Mouse (Mus musculus) testis, postnatal 14 days (tissue): ENCODE data around the gene Ptx4.

Source experiments
- DNase-seq: peaks from one replicate; pipeline ENCODE4 v3.0.0; 2021; ENCODE audit warnings: low spot score

Gene Ptx4

GRCm38 (mm10) chr17:25120406-25120805 lies at the start of gene Ptx4:
Gene Ptx4, plus strand, starts transcription at chr17:25120760.
- DNase-seq: no peak

- DNase-seq: no peak
Observed at GRCm38 (mm10) chr17:25076906-25077305, 43.7 kb upstream of the Ptx4 start.

GRCm38 (mm10) chr17:25077771-25078372 lies 42.7 kb upstream of the Ptx4 start:
- DNase-seq: no peak

GRCm38 (mm10) chr17:25080210-25080609 lies 40.4 kb upstream of the Ptx4 start:
- no peak for DNase-seq

- DNase-seq: no peak
Observed at GRCm38 (mm10) chr17:25080960-25081381, 39.6 kb upstream of the Ptx4 start.

GRCm38 (mm10) chr17:25082081-25082847 lies 38.3 kb upstream of the Ptx4 start:
- no peak for DNase-seq

- DNase-seq: no peak
Observed at GRCm38 (mm10) chr17:25082887-25083286, 37.7 kb upstream of the Ptx4 start.

- peak; percentile 65 for DNase-seq
Observed at GRCm38 (mm10) chr17:25083444-25083931, 37.1 kb upstream of the Ptx4 start, which contains the start of gene Tmem204. Gene Tmem204, minus strand, starts transcription at chr17:25083591.

- no peak for DNase-seq
Observed at GRCm38 (mm10) chr17:25084835-25085385, 35.6 kb upstream of the Ptx4 start.

- no peak for DNase-seq
Observed at GRCm38 (mm10) chr17:25086724-25087123, 33.8 kb upstream of the Ptx4 start.

GRCm38 (mm10) chr17:25089158-25089557 lies 31.4 kb upstream of the Ptx4 start:
- no peak for DNase-seq

GRCm38 (mm10) chr17:25090450-25090849 lies 30.1 kb upstream of the Ptx4 start:
- DNase-seq: no peak

GRCm38 (mm10) chr17:25096221-25096620 lies 24.3 kb upstream of the Ptx4 start:
- DNase-seq: no peak

GRCm38 (mm10) chr17:25100052-25100451 lies 20.5 kb upstream of the Ptx4 start:
- no peak for DNase-seq

GRCm38 (mm10) chr17:25101338-25101737 lies 19.2 kb upstream of the Ptx4 start:
- no peak for DNase-seq

GRCm38 (mm10) chr17:25107786-25108185 lies 12.8 kb upstream of the Ptx4 start:
- DNase-seq: no peak

GRCm38 (mm10) chr17:25109578-25109977 lies 11.0 kb upstream of the Ptx4 start:
- DNase-seq: no peak

- DNase-seq: no peak
Observed at GRCm38 (mm10) chr17:25110590-25110989, 10.0 kb upstream of the Ptx4 start.

- no peak for DNase-seq
Observed at GRCm38 (mm10) chr17:25111220-25111619, 9.3 kb upstream of the Ptx4 start.

GRCm38 (mm10) chr17:25111739-25112422 lies 8.7 kb upstream of the Ptx4 start:
- DNase-seq: no peak

GRCm38 (mm10) chr17:25112423-25112810 lies 8.1 kb upstream of the Ptx4 start:
- DNase-seq: no peak

GRCm38 (mm10) chr17:25114908-25115645 lies 5.5 kb upstream of the Ptx4 start:
- DNase-seq: no peak
